Mouse (Mus musculus) liver, postnatal 0 days (tissue): ENCODE measurements at regions not wholly inside any gene's neighbourhood (a gene's known extent, or its start where the extent isn't known, plus 50 kb on each side); places are given as distances from the start of the nearest gene placed in this dataset.

Source experiments
- CTCF ChIP-seq: sonication (generic); IDR thresholded peaks from 2 replicates; pipeline ENCODE4 v1.5.1; 2016; ENCODE audit warnings: antibody characterized with exemption, low read depth
- EP300 ChIP-seq: IDR thresholded peaks from 2 replicates; pipeline ENCODE4 v1.6.1; 2016; ENCODE audit warnings: antibody characterized with exemption, low read depth, mild to moderate bottlenecking

DNA sequence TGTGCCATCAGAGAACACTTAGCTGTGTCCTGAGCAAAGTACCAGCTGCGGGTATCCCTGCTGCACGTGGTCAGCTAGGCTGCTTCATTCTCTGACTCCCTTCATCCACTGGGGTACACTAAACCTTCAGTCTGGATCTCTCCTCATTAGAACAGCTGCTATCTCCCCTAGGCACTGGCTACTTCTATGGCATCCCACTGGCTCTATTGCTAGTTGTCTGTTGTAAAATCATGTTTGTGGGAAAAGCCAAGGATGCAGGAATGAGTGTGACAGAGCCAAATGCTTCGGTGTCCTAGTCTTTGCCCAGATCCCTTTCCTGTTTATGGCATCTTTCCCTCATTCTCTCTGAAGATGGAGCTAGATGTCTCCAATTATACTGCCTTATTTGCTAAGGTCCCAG, 440.9 kb downstream of the Nbas start:
- TF ChIP-seq CTCF (no peak), EP300 (no peak)
